Mouse (Mus musculus): ENCODE data around the gene Nsf.

- TF ChIP-seq CTCF (IDR thresholded peaks at IDR 0.05; ENCODE audit: low read depth) (no peak), EP300 (optimal IDR thresholded peaks at IDR 0.05) (no peak)
Measured at GRCm38 (mm10) chr11:103856641-103857040, 97.2 kb downstream of the Nsf start.
